Mouse (Mus musculus) macrophage (primary cell): ENCODE data around the gene Ankrd61. TPM values are rescaled to one million over a fixed set of nuclear protein-coding genes. Genes with fewer than 3 reads are reported as not detected.
A peak's percentile ranks its signal among the peaks of the same experiment; 100 is the strongest.

Source experiments
- H3K27ac ChIP-seq: fragments of 350-480 bp; formaldehyde crosslinking; 2 replicates; pipeline ENCODE4 v1.9.0; 2021
- H3K36me3 ChIP-seq: fragments of 350-480 bp; formaldehyde crosslinking; 2 replicates; pipeline ENCODE4 v1.9.0; 2021; ENCODE audit errors: inconsistent target
- H3K4me3 ChIP-seq: fragments of 350-480 bp; formaldehyde crosslinking; 2 replicates; pipeline ENCODE4 v1.9.0; 2021; ENCODE audit errors: inconsistent target
- H3K79me2 ChIP-seq: fragments of 350-480 bp; formaldehyde crosslinking; 2 replicates; pipeline ENCODE4 v1.9.0; 2021; ENCODE audit errors: inconsistent target
- WGBS: methylation state at CpG from one replicate; pipeline ENCODE4 v1.1.7; 2026; ENCODE audit warnings: inconsistent platforms; ENCODE audit not compliant: missing documents; 5-methylcytosine and 5-hydroxymethylcytosine counted together
- polyA plus RNA-seq: library from polyadenylated mRNA; stranded (reverse); fragments of 250-400 nt; gene quantifications from 3 replicates; pipeline ENCODE4 v1.2.4, GENCODE M21; 2018; ENCODE audit warnings: inconsistent platforms

Ankrd61 gene
- polyA plus RNA-seq, 1 experiment from 2014 or later, result not detected

GRCm38 (mm10) chr5:143917418-143917817 lies 19.9 kb upstream of the Ankrd61 start:
- no peak overlapping the region for H3K27ac ChIP-seq
- 51% methylated on average over 5 of the region's 5 CpGs for WGBS
- H3K4me3 ChIP-seq, result no peak overlapping the region
- peaks cover 13% of the 10 kb centered on the region; the same call in 1 of the 2 replicates for H3K36me3 ChIP-seq
- peaks cover 7% of the 10 kb centered on the region for H3K79me2 ChIP-seq

DNA sequence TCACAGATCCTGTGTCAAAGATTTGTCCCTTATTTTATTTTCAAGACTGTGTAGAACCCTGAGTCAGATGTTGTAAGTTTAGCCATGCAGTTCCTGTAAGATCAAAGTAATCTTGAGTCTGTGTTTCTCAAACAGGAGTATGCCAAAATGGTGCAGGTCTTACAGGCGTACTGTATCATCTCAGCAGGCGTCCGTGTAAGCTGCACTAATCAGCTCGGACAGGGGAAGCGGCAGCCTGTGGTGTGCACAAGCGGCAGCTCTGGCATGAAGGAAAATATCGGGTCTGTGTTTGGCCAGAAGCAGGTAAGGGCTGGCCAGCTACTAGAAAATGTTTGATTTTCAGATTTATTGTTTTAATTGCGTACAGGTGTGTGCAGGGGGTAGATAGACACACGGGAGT lies 18.7 kb upstream of the Ankrd61 start:
- Histone ChIP-seq H3K79me2 (peaks cover 19% of the 10 kb centered on the region), H3K4me3 (no peak overlapping the region), H3K36me3 (peaks cover 13% of the 10 kb centered on the region; the same call in 1 of the 2 replicates), H3K27ac (no peak overlapping the region)
- WGBS, result 95% methylated on average over 9 of the region's 9 CpGs

GRCm38 (mm10) chr5:143909417-143910400 lies 12.2 kb upstream of the Ankrd61 start, which contains the start of the genes Aimp2 and Pms2:
Gene Aimp2 (minus strand): TSS chr5:143909847.
Gene Pms2 (plus strand): TSS chr5:143909964.
- H3K4me3 ChIP-seq, result peak within 1 kb of the TSS; percentile 87
- H3K79me2 ChIP-seq, result peaks cover 55% of the 10 kb centered on the region
- no peaks in the 10 kb centered on the region; the same call in 1 of the 2 replicates for H3K36me3 ChIP-seq
- WGBS, result under 1% methylated on average over 70 of the region's 70 CpGs
- H3K27ac ChIP-seq, result peak within 1 kb of the TSS; percentile 25; the same call in 1 of the 2 replicates

GRCm38 (mm10) chr5:143908926-143909325 lies 11.4 kb upstream of the Ankrd61 start:
- Histone ChIP-seq H3K79me2 (peaks cover 55% of the 10 kb centered on the region), H3K36me3 (no peaks in the 10 kb centered on the region; the same call in 1 of the 2 replicates), H3K27ac (peak overlapping the region; percentile 19; the same call in 1 of the 2 replicates), H3K4me3 (peak overlapping the region; percentile 87)
- 3% methylated on average over 9 of the region's 9 CpGs for WGBS

GRCm38 (mm10) chr5:143906429-143906828 lies 8.9 kb upstream of the Ankrd61 start:
- Histone ChIP-seq H3K79me2 (peaks cover 38% of the 10 kb centered on the region), H3K27ac (no peak overlapping the region), H3K36me3 (peaks cover 22% of the 10 kb centered on the region), H3K4me3 (no peak overlapping the region)
- 93% methylated on average over 7 of the region's 8 CpGs for WGBS

DNA sequence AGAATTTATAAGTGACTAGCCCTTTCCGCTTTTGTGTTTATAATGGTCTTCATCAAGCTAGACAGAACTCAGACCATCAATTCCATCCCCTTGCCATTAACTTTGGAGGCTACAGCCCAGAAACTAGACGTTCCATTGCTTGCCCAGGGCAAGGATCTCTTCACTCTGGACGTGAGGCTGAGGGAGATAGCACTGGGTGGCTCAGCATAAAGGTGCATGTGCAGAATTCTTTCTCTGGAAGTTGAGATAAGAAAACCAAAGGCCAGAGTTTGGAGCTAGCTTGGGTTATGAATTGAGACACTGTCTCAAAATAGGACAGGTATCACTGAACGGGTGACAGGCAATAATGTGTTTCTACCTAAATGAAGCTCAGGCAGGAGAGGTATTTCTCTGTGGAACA lies 6.3 kb upstream of the Ankrd61 start:
- WGBS, result 98% methylated on average over 4 of the region's 4 CpGs
- H3K4me3 ChIP-seq, result no peak overlapping the region
- no peak overlapping the region for H3K27ac ChIP-seq
- peaks cover 22% of the 10 kb centered on the region for H3K79me2 ChIP-seq
- H3K36me3 ChIP-seq, result peaks cover 34% of the 10 kb centered on the region

GRCm38 (mm10) chr5:143902111-143902510 lies 4.6 kb upstream of the Ankrd61 start:
- Histone ChIP-seq H3K4me3 (no peak overlapping the region), H3K36me3 (peaks cover 51% of the 10 kb centered on the region), H3K79me2 (peaks cover 5% of the 10 kb centered on the region), H3K27ac (no peak overlapping the region)
- WGBS, result 98% methylated on average over 3 of the region's 3 CpGs

- 36% methylated on average over 5 of the region's 5 CpGs for WGBS
- Histone ChIP-seq H3K27ac (no peak overlapping the region), H3K36me3 (peaks cover 65% of the 10 kb centered on the region), H3K79me2 (no peaks in the 10 kb centered on the region), H3K4me3 (no peak overlapping the region)
Observed at GRCm38 (mm10) chr5:143893396-143893795, 4.1 kb downstream of the Ankrd61 start.

GRCm38 (mm10) chr5:143892255-143892886 lies 5.1 kb downstream of the Ankrd61 start:
- Histone ChIP-seq H3K27ac (no peak overlapping the region), H3K4me3 (no peak overlapping the region), H3K36me3 (peaks cover 64% of the 10 kb centered on the region), H3K79me2 (no peaks in the 10 kb centered on the region)
- WGBS, result 95% methylated on average over 9 of the region's 9 CpGs

GRCm38 (mm10) chr5:143890741-143891140 lies 6.7 kb downstream of the Ankrd61 start:
- H3K27ac ChIP-seq, result no peak overlapping the region
- no peaks in the 10 kb centered on the region for H3K79me2 ChIP-seq
- H3K4me3 ChIP-seq, result no peak overlapping the region
- peaks cover 72% of the 10 kb centered on the region for H3K36me3 ChIP-seq
- 97% methylated on average over 6 of the region's 6 CpGs for WGBS

- WGBS, result 100% methylated on average over 3 of the region's 3 CpGs
- Histone ChIP-seq H3K36me3 (peaks cover 97% of the 10 kb centered on the region), H3K4me3 (no peak overlapping the region), H3K27ac (no peak overlapping the region), H3K79me2 (no peaks in the 10 kb centered on the region)
Observed at GRCm38 (mm10) chr5:143885274-143885673, 12.2 kb downstream of the Ankrd61 start.

GRCm38 (mm10) chr5:143874571-143874970 lies 22.9 kb downstream of the Ankrd61 start:
- H3K36me3 ChIP-seq, result peaks cover 50% of the 10 kb centered on the region
- no peak overlapping the region for H3K4me3 ChIP-seq
- 71% methylated on average over 4 of the region's 4 CpGs for WGBS
- H3K27ac ChIP-seq, result no peak overlapping the region
- no peaks in the 10 kb centered on the region; the same call in 1 of the 2 replicates for H3K79me2 ChIP-seq

GRCm38 (mm10) chr5:143871547-143872169 lies 25.8 kb downstream of the Ankrd61 start:
- WGBS, result 93% methylated on average over 11 of the region's 11 CpGs
- Histone ChIP-seq H3K36me3 (peaks cover 24% of the 10 kb centered on the region), H3K4me3 (no peak overlapping the region), H3K27ac (no peak overlapping the region), H3K79me2 (no peaks in the 10 kb centered on the region; the same call in 1 of the 2 replicates)
